Mouse (Mus musculus) embryo, embryonic 11 days (tissue): Measurements from ENCODE around the gene Slc35b3.

Source experiments
- DNase-seq: peaks from one replicate; pipeline ENCODE4 v3.0.0-alpha.2; 2015

The Slc35b3 gene

GRCm38 (mm10) chr13:38960063-38961050 is at the start of gene Slc35b3:
Gene Slc35b3, minus strand, starts transcription at chr13:38960875.
- peak; percentile 90 for DNase-seq

GRCm38 (mm10) chr13:39010280-39010679 is 49.6 kb upstream of the Slc35b3 start:
- no peak for DNase-seq

GRCm38 (mm10) chr13:39003101-39003762 is 42.6 kb upstream of the Slc35b3 start:
- no peak for DNase-seq

- DNase-seq: no peak
Measured at GRCm38 (mm10) chr13:39002424-39002823, 41.7 kb upstream of the Slc35b3 start.

GRCm38 (mm10) chr13:39001434-39001833 is 40.8 kb upstream of the Slc35b3 start:
- no peak for DNase-seq

GRCm38 (mm10) chr13:38998958-38999357 is 38.3 kb upstream of the Slc35b3 start:
- DNase-seq: no peak

- DNase-seq: peak; percentile 65
Measured at GRCm38 (mm10) chr13:38992529-38992928, 31.9 kb upstream of the Slc35b3 start.

- DNase-seq: no peak
Measured at GRCm38 (mm10) chr13:38983751-38984150, 23.1 kb upstream of the Slc35b3 start.

GRCm38 (mm10) chr13:38980900-38981299 is 20.2 kb upstream of the Slc35b3 start:
- DNase-seq: no peak

GRCm38 (mm10) chr13:38976978-38977377 is 16.3 kb upstream of the Slc35b3 start:
- DNase-seq: no peak

- DNase-seq: no peak
Measured at GRCm38 (mm10) chr13:38975853-38976252, 15.2 kb upstream of the Slc35b3 start.

GRCm38 (mm10) chr13:38972602-38973001 is 11.9 kb upstream of the Slc35b3 start:
- no peak for DNase-seq

- DNase-seq: no peak
Measured at GRCm38 (mm10) chr13:38971047-38971446, 10.4 kb upstream of the Slc35b3 start.

GRCm38 (mm10) chr13:38967518-38967917 is 6.8 kb upstream of the Slc35b3 start:
- DNase-seq: no peak

GRCm38 (mm10) chr13:38966922-38967448 is 6.3 kb upstream of the Slc35b3 start:
- no peak for DNase-seq

- no peak for DNase-seq
Measured at GRCm38 (mm10) chr13:38962771-38963170, 2.1 kb upstream of the Slc35b3 start.

GRCm38 (mm10) chr13:38958037-38958436 is 2.6 kb downstream of the Slc35b3 start:
- no peak for DNase-seq

- DNase-seq: no peak
Measured at GRCm38 (mm10) chr13:38946296-38947012, 14.2 kb downstream of the Slc35b3 start.

GRCm38 (mm10) chr13:38945767-38946166 is 14.9 kb downstream of the Slc35b3 start:
- DNase-seq: no peak

GRCm38 (mm10) chr13:38944951-38945350 is 15.7 kb downstream of the Slc35b3 start:
- DNase-seq: no peak

- DNase-seq: no peak
Measured at GRCm38 (mm10) chr13:38941786-38942185, 18.9 kb downstream of the Slc35b3 start.

GRCm38 (mm10) chr13:38941280-38941679 is 19.4 kb downstream of the Slc35b3 start:
- DNase-seq: no peak

GRCm38 (mm10) chr13:38938433-38938832 is 22.2 kb downstream of the Slc35b3 start:
- DNase-seq: no peak
